Mouse (Mus musculus) inflammation-experienced regulatory T-cells, adult 6 months (primary cell): ENCODE measurements around the gene Syn3. TPM values are rescaled to one million over a fixed set of nuclear protein-coding genes. Genes with fewer than 3 reads are reported as not detected.
"Not testable (repeated sequence)": the region's sequence is repeated elsewhere in the genome, so short reads cannot be mapped to it uniquely, and the experiment has no call there.

Source experiments
- ATAC-seq: one replicate; pipeline ENCODE4 v1.8.0; 2017
- polyA plus RNA-seq, 3 experiments: library from polyadenylated mRNA; unstranded; fragments of 100-300 nt; shearing (Covaris generic); gene quantifications; one replicate each; pipeline ENCODE4 v1.2.1; 2017

The Syn3 gene
- polyA plus RNA-seq, 3 experiments from 2014 or later: not detected

GRCm38 (mm10) chr10:86416806-86417205, 81.9 kb downstream of the Syn3 start:
- ATAC-seq: no peak

- no peak for ATAC-seq
Measured at GRCm38 (mm10) chr10:86410868-86411267, 87.8 kb downstream of the Syn3 start.

- no peak for ATAC-seq
Measured at GRCm38 (mm10) chr10:86406952-86407351, 91.7 kb downstream of the Syn3 start.

- no peak for ATAC-seq
Measured at GRCm38 (mm10) chr10:86398347-86398720, 100.4 kb downstream of the Syn3 start.

GRCm38 (mm10) chr10:86397577-86398346, 100.9 kb downstream of the Syn3 start:
- ATAC-seq: no peak

- no peak for ATAC-seq
Measured at GRCm38 (mm10) chr10:86392399-86392798, 106.3 kb downstream of the Syn3 start.

GRCm38 (mm10) chr10:86389913-86390312, 108.8 kb downstream of the Syn3 start:
- ATAC-seq: no peak

- no peak for ATAC-seq
Measured at GRCm38 (mm10) chr10:86389357-86389756, 109.3 kb downstream of the Syn3 start.

- ATAC-seq: no peak
Measured at GRCm38 (mm10) chr10:86388803-86389202, 109.9 kb downstream of the Syn3 start.

- no peak for ATAC-seq
Measured at GRCm38 (mm10) chr10:86387821-86388440, 110.8 kb downstream of the Syn3 start.

- no peak for ATAC-seq
Measured at GRCm38 (mm10) chr10:86386232-86386631, 112.5 kb downstream of the Syn3 start.

- no peak for ATAC-seq
Measured at GRCm38 (mm10) chr10:86385656-86386055, 113.0 kb downstream of the Syn3 start.

GRCm38 (mm10) chr10:86384655-86385054, 114.0 kb downstream of the Syn3 start:
- ATAC-seq: no peak

- ATAC-seq: no peak
Measured at GRCm38 (mm10) chr10:86381922-86382260, 116.8 kb downstream of the Syn3 start.

GRCm38 (mm10) chr10:86381150-86381921, 117.4 kb downstream of the Syn3 start:
- no peak for ATAC-seq

GRCm38 (mm10) chr10:86380626-86381025, 118.1 kb downstream of the Syn3 start:
- no peak for ATAC-seq

GRCm38 (mm10) chr10:86378803-86379202, 119.9 kb downstream of the Syn3 start:
- ATAC-seq: not testable (repeated sequence)

- no peak for ATAC-seq
Measured at GRCm38 (mm10) chr10:86376392-86377185, 122.1 kb downstream of the Syn3 start.

GRCm38 (mm10) chr10:86375903-86376302, 122.8 kb downstream of the Syn3 start:
- no peak for ATAC-seq

GRCm38 (mm10) chr10:86374061-86374460, 124.6 kb downstream of the Syn3 start:
- no peak for ATAC-seq

GRCm38 (mm10) chr10:86371561-86371960, 127.1 kb downstream of the Syn3 start:
- no peak for ATAC-seq

- no peak for ATAC-seq
Measured at GRCm38 (mm10) chr10:86369346-86369745, 129.3 kb downstream of the Syn3 start.

GRCm38 (mm10) chr10:86368811-86369210, 129.9 kb downstream of the Syn3 start:
- ATAC-seq: no peak
